Mouse (Mus musculus): ENCODE measurements around the gene Ly6g6d. TPM values are rescaled to one million over a fixed set of nuclear protein-coding genes. Genes with fewer than 3 reads are reported as not detected.
"Not testable (repeated sequence)": the region's sequence is repeated elsewhere in the genome, so short reads cannot be mapped to it uniquely, and the experiment has no call there.

The Ly6g6d gene
- total RNA-seq, 2 experiments from 2014 or later, result 0.53 to 0.78 TPM

GRCm38 (mm10) chr17:35051156-35052086 is 26.4 kb downstream of the Ly6g6d start:
- intact Hi-C loops (cut with DNase I), result no loop called here
- DNase-seq (ENCODE audit: low spot score), result peak; percentile 87

GRCm38 (mm10) chr17:35050126-35050750 is 27.6 kb downstream of the Ly6g6d start:
- intact Hi-C loops (cut with DNase I), result no loop called here
- DNase-seq (ENCODE audit: low spot score), result peak; percentile 73

- DNase-seq (ENCODE audit: low spot score), result no peak
Measured at GRCm38 (mm10) chr17:35049561-35050016, 28.3 kb downstream of the Ly6g6d start, which contains the start of gene Clic1. Gene Clic1 (plus strand): TSS chr17:35049966.

GRCm38 (mm10) chr17:35048932-35049440 is 28.9 kb downstream of the Ly6g6d start:
- intact Hi-C loops (cut with DNase I), result no loop called here
- no peak for DNase-seq (ENCODE audit: low spot score)

More at GRCm38 (mm10) chr17:35049561-35050016, 28.3 kb downstream of the Ly6g6d start, which contains the start of gene Clic1:
- intact Hi-C loops (cut with DNase I), result no loop called here

- intact Hi-C loops (cut with DNase I), result no loop called here
- DNase-seq (ENCODE audit: low spot score), result no peak
Measured at GRCm38 (mm10) chr17:35048149-35048931, 29.5 kb downstream of the Ly6g6d start.

GRCm38 (mm10) chr17:35047688-35048087 is 30.2 kb downstream of the Ly6g6d start:
- DNase-seq (ENCODE audit: low spot score), result no peak
- intact Hi-C loops (cut with DNase I), result no loop called here

GRCm38 (mm10) chr17:35046681-35047455 is 31.0 kb downstream of the Ly6g6d start, which contains the start of gene Msh5:
Gene Msh5 (minus strand): TSS chr17:35046745.
- intact Hi-C loops (cut with DNase I), result no loop called here
- peak; percentile 97 for DNase-seq (ENCODE audit: low spot score)

GRCm38 (mm10) chr17:35045807-35046680 is 31.8 kb downstream of the Ly6g6d start:
- intact Hi-C loops (cut with DNase I), result loop anchor here (2.0 kb wide), 1 partner anchor 23 kb away; no protein-coding TSS in a partner anchor
- no peak for DNase-seq (ENCODE audit: low spot score)

GRCm38 (mm10) chr17:35044904-35045806 is 32.7 kb downstream of the Ly6g6d start:
- intact Hi-C loops (cut with DNase I), result loop anchor here (2.0 kb wide), 1 partner anchor 22 kb away; no protein-coding TSS in a partner anchor

GRCm38 (mm10) chr17:35043794-35044193 is 34.1 kb downstream of the Ly6g6d start:
- intact Hi-C loops (cut with DNase I), result loop anchor here (2.0 kb wide), 1 partner anchor 21 kb away; no protein-coding TSS in a partner anchor
- DNase-seq (ENCODE audit: low spot score), result no peak

More at GRCm38 (mm10) chr17:35044904-35045806, 32.7 kb downstream of the Ly6g6d start:
- no peak for DNase-seq (ENCODE audit: low spot score)

GRCm38 (mm10) chr17:35039121-35039873 is 38.6 kb downstream of the Ly6g6d start:
- no peak for DNase-seq (ENCODE audit: low spot score)
- intact Hi-C loops (cut with DNase I), result no loop called here

- DNase-seq (ENCODE audit: low spot score), result no peak
- intact Hi-C loops (cut with DNase I), result no loop called here
Measured at GRCm38 (mm10) chr17:35034896-35035295, 43.0 kb downstream of the Ly6g6d start.

GRCm38 (mm10) chr17:35033703-35034102 is 44.2 kb downstream of the Ly6g6d start:
- DNase-seq (ENCODE audit: low spot score); intact Hi-C loops (cut with DNase I): not testable (repeated sequence)

GRCm38 (mm10) chr17:35032323-35032870 is 45.5 kb downstream of the Ly6g6d start:
- no peak for DNase-seq (ENCODE audit: low spot score)
- intact Hi-C loops (cut with DNase I), result no loop called here

GRCm38 (mm10) chr17:35031880-35032279 is 46.0 kb downstream of the Ly6g6d start:
- intact Hi-C loops (cut with DNase I), result no loop called here
- DNase-seq (ENCODE audit: low spot score), result no peak

GRCm38 (mm10) chr17:35031272-35031671 is 46.6 kb downstream of the Ly6g6d start:
- DNase-seq (ENCODE audit: low spot score), result no peak
- intact Hi-C loops (cut with DNase I), result no loop called here

Measured in heart, postnatal 25 days (tissue).